ENCODE assay signal across 30 mouse cellular contexts in the genomic region with DNA sequence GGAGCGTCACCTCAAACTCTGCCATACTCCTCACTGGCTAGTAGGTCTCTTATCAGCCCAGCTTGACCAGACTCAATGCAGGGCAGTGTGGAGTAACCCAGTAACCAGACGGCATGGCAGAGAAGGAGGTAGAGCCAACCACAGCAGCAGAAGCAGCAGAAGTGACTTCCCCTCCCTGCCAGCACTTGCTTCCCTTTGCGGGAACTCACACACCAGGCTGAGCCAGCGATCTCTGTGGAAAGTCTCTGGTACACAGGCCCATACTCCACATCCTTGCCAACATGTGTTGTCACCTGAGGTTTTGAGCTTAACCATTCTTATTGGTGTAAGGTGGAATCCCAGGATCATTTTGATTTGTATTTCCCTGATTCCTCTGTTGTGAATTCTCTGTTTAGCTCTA.
DNase-seq lines count a peak whose midpoint lies in the region; ATAC-seq and TF ChIP-seq lines count a peak whose summit lies in the region.
"Had no signal": no experiment of that assay in that cellular context is flagged by ENCODE, and none has a peak within 500 bp of the region (broad histone marks: within the 10 kb centered on the region; RNA-seq: fewer than 3 reads in every experiment).

No protein-coding gene starts in this region.

- H3K9me3 ChIP-seq in embryonic facial prominence, embryonic 13.5 days, result no peaks in the 10 kb centered on the region
- H3K9me3 ChIP-seq in embryonic facial prominence, embryonic 10.5 days, result no peaks in the 10 kb centered on the region
- H3K9me3 ChIP-seq in liver, embryonic 11.5 days (ENCODE audit: control insufficient read depth, low read length), result no peaks in the 10 kb centered on the region
- H3K9me3 ChIP-seq in liver, postnatal 0 days (ENCODE audit: low read length), result no peaks in the 10 kb centered on the region
- no peaks in the 10 kb centered on the region for H3K9me3 ChIP-seq in neural tube, embryonic 14.5 days (ENCODE audit: control insufficient read depth, low read length)
- H3K9me3 ChIP-seq: embryonic facial prominence, embryonic 12.5 days; forebrain, embryonic 12.5 days; forebrain, embryonic 15.5 days; G1E; heart, embryonic 10.5 days; heart, embryonic 13.5 days; hindbrain, embryonic 10.5 days; hindbrain, embryonic 13.5 days; intestine, embryonic 15.5 days had no signal

- no peak for TF ChIP-seq CTCF in liver, postnatal 0 days (IDR thresholded peaks at IDR 0.05; ENCODE audit: low read depth)

- WGBS in embryonic facial prominence, embryonic 13.5 days, result 95% methylated on average over 4 of the region's 4 CpGs
- 89% methylated on average over 4 of the region's 4 CpGs for WGBS in embryonic facial prominence, embryonic 10.5 days
- 73% methylated on average over 4 of the region's 4 CpGs for WGBS in liver, embryonic 11.5 days
- 49% methylated on average over 4 of the region's 4 CpGs for WGBS in liver, postnatal 0 days (ENCODE audit: insufficient replicate concordance)
- WGBS in neural tube, embryonic 14.5 days, result 95% methylated on average over 4 of the region's 4 CpGs

- 0 out of 2 replicates have a peak, but pooled peaks have one; percentile 43 for ATAC-seq in embryonic facial prominence, embryonic 13.5 days (ENCODE audit: insufficient number of reproducible peaks, insufficient read depth, low FRiP score, low TSS enrichment, low read depth)
- ATAC-seq in liver, embryonic 11.5 days (replicated peaks; ENCODE audit: low FRiP score), result 0 out of 2 replicates have a peak, but pooled peaks have one; percentile 29
- no peak for ATAC-seq in liver, postnatal 0 days
- ATAC-seq in neural tube, embryonic 14.5 days (ENCODE audit: low read depth), result peak; percentile 21; the same call in 1 of the 2 replicates
- ATAC-seq in megakaryocyte progenitor cell, adult 5-6 weeks (replicated peaks; ENCODE audit: poor library complexity), result peak; percentile 95
- ATAC-seq: forebrain, embryonic 15.5 days; intestine, embryonic 15.5 days; Patski had no signal

- no peak overlapping the region for H3K9ac ChIP-seq in embryonic facial prominence, embryonic 13.5 days
- no peak overlapping the region for H3K9ac ChIP-seq in liver, embryonic 11.5 days (ENCODE audit: low read depth, low read length)
- no peak overlapping the region for H3K9ac ChIP-seq in liver, postnatal 0 days (replicated peaks)
- no peak overlapping the region for H3K9ac ChIP-seq in neural tube, embryonic 14.5 days (replicated peaks; ENCODE audit: low read depth, low read length)
- H3K9ac ChIP-seq: embryonic facial prominence, embryonic 12.5 days; forebrain, embryonic 12.5 days; forebrain, embryonic 15.5 days; heart, embryonic 13.5 days; hindbrain, embryonic 13.5 days; intestine, embryonic 15.5 days had no signal

- H3K27ac ChIP-seq in embryonic facial prominence, embryonic 13.5 days, result no peak overlapping the region
- no peak overlapping the region for H3K27ac ChIP-seq in embryonic facial prominence, embryonic 10.5 days (replicated peaks)
- no peak overlapping the region for H3K27ac ChIP-seq in liver, embryonic 11.5 days (ENCODE audit: low read depth, low read length)
- no peak overlapping the region for H3K27ac ChIP-seq in liver, postnatal 0 days (ENCODE audit: low read depth)
- H3K27ac ChIP-seq in neural tube, embryonic 14.5 days (ENCODE audit: low read depth, low read length), result no peak overlapping the region
- H3K27ac ChIP-seq: embryonic facial prominence, embryonic 12.5 days; forebrain, embryonic 12.5 days; forebrain, embryonic 15.5 days; gastrocnemius, adult 2 months; heart, adult 2 months; heart, embryonic 10.5 days; heart, embryonic 13.5 days; hindbrain, embryonic 10.5 days; hindbrain, embryonic 13.5 days; intestine, embryonic 15.5 days had no signal

- no peak overlapping the region for H3K4me3 ChIP-seq in embryonic facial prominence, embryonic 13.5 days
- no peak overlapping the region for H3K4me3 ChIP-seq in embryonic facial prominence, embryonic 10.5 days
- no peak overlapping the region for H3K4me3 ChIP-seq in liver, embryonic 11.5 days (ENCODE audit: low read depth, low read length)
- H3K4me3 ChIP-seq in liver, postnatal 0 days (ENCODE audit: low read depth, low read length), result no peak overlapping the region
- no peak overlapping the region for H3K4me3 ChIP-seq in neural tube, embryonic 14.5 days (ENCODE audit: low read depth, low read length)
- H3K4me3 ChIP-seq: embryonic facial prominence, embryonic 12.5 days; erythroblast, embryonic 14.5 days; forebrain, embryonic 12.5 days; forebrain, embryonic 15.5 days; gastrocnemius, adult 2 months; heart, adult 2 months; heart, embryonic 10.5 days; heart, embryonic 13.5 days; hindbrain, embryonic 10.5 days; hindbrain, embryonic 13.5 days; intestine, embryonic 15.5 days had no signal

- no peaks in the 10 kb centered on the region for H3K4me1 ChIP-seq in embryonic facial prominence, embryonic 13.5 days
- H3K4me1 ChIP-seq in embryonic facial prominence, embryonic 10.5 days, result no peaks in the 10 kb centered on the region
- H3K4me1 ChIP-seq in liver, embryonic 11.5 days (replicated peaks; ENCODE audit: control insufficient read depth, insufficient read depth, low read length), result no peaks in the 10 kb centered on the region
- H3K4me1 ChIP-seq in liver, postnatal 0 days (ENCODE audit: insufficient read depth), result no peaks in the 10 kb centered on the region
- H3K4me1 ChIP-seq in neural tube, embryonic 14.5 days (ENCODE audit: control insufficient read depth, insufficient read depth, low read length), result no peaks in the 10 kb centered on the region
- H3K4me1 ChIP-seq: embryonic facial prominence, embryonic 12.5 days; forebrain, embryonic 12.5 days; forebrain, embryonic 15.5 days; heart, embryonic 10.5 days; heart, embryonic 13.5 days; hindbrain, embryonic 10.5 days; hindbrain, embryonic 13.5 days; intestine, embryonic 15.5 days had no signal

- H3K4me2 ChIP-seq in embryonic facial prominence, embryonic 13.5 days, result no peak overlapping the region
- H3K4me2 ChIP-seq in liver, embryonic 11.5 days, result no peak overlapping the region
- no peak overlapping the region for H3K4me2 ChIP-seq in liver, postnatal 0 days (ENCODE audit: low read depth, low read length)
- H3K4me2 ChIP-seq in neural tube, embryonic 14.5 days (ENCODE audit: low read depth, low read length), result no peak overlapping the region
- H3K4me2 ChIP-seq: embryonic facial prominence, embryonic 12.5 days; forebrain, embryonic 12.5 days; forebrain, embryonic 15.5 days; heart, embryonic 13.5 days; hindbrain, embryonic 13.5 days; intestine, embryonic 15.5 days had no signal

- DNase-seq in embryonic facial prominence, embryonic 10.5 days (ENCODE audit: low spot score), result no peak
- DNase-seq in liver, embryonic 11.5 days (ENCODE audit: low spot score), result no peak
- DNase-seq in liver, postnatal 0 days, result no peak
- no peak for DNase-seq in neural tube, embryonic 10.5 days (ENCODE audit: extremely low spot score, low spot score)
- DNase-seq in left cerebral cortex, adult 18-20 months (ENCODE audit: low spot score in 2 of 2), result no peak
- DNase-seq: adrenal gland, postnatal 10 days; adrenal gland, postnatal 36 days; B cell, adult 2 months; cerebellum, adult 11 months; cerebellum, adult 2 months; cerebellum, adult 9-11 months; gastrocnemius, adult 2 months; gastrocnemius, postnatal 14 days; heart, adult 2 months; heart, postnatal 14 days had no signal

- H3K36me3 ChIP-seq in embryonic facial prominence, embryonic 13.5 days, result no peaks in the 10 kb centered on the region
- no peaks in the 10 kb centered on the region for H3K36me3 ChIP-seq in embryonic facial prominence, embryonic 10.5 days (replicated peaks)
- H3K36me3 ChIP-seq in liver, embryonic 11.5 days (ENCODE audit: control insufficient read depth, insufficient read depth, low read length), result no peaks in the 10 kb centered on the region
- H3K36me3 ChIP-seq in liver, postnatal 0 days (replicated peaks; ENCODE audit: insufficient read depth, low read length), result no peaks in the 10 kb centered on the region
- H3K36me3 ChIP-seq in neural tube, embryonic 14.5 days (ENCODE audit: control insufficient read depth, insufficient read depth, low read length), result no peaks in the 10 kb centered on the region
- H3K36me3 ChIP-seq: embryonic facial prominence, embryonic 12.5 days; forebrain, embryonic 12.5 days; forebrain, embryonic 15.5 days; G1E; heart, embryonic 10.5 days; heart, embryonic 13.5 days; hindbrain, embryonic 10.5 days; hindbrain, embryonic 13.5 days; intestine, embryonic 15.5 days had no signal

- TF ChIP-seq EP300 in liver, postnatal 0 days (IDR thresholded peaks at IDR 0.05; ENCODE audit: low read depth), result no peak

- H3K27me3 ChIP-seq in embryonic facial prominence, embryonic 13.5 days, result no peaks in the 10 kb centered on the region
- H3K27me3 ChIP-seq in embryonic facial prominence, embryonic 10.5 days (replicated peaks; ENCODE audit: low read depth, poor library complexity, severe bottlenecking), result no peaks in the 10 kb centered on the region
- H3K27me3 ChIP-seq in liver, embryonic 11.5 days (replicated peaks; ENCODE audit: control insufficient read depth, insufficient read depth, low read length), result no peaks in the 10 kb centered on the region
- no peaks in the 10 kb centered on the region for H3K27me3 ChIP-seq in liver, postnatal 0 days (ENCODE audit: insufficient read depth, low read length)
- no peaks in the 10 kb centered on the region for H3K27me3 ChIP-seq in neural tube, embryonic 14.5 days (ENCODE audit: control insufficient read depth, insufficient read depth, low read length)
- H3K27me3 ChIP-seq: CH12.LX; embryonic facial prominence, embryonic 12.5 days; forebrain, embryonic 12.5 days; forebrain, embryonic 15.5 days; heart, embryonic 13.5 days; hindbrain, embryonic 13.5 days; intestine, embryonic 15.5 days had no signal
